Mouse (Mus musculus): ENCODE results near the gene Glipr1.

DNA sequence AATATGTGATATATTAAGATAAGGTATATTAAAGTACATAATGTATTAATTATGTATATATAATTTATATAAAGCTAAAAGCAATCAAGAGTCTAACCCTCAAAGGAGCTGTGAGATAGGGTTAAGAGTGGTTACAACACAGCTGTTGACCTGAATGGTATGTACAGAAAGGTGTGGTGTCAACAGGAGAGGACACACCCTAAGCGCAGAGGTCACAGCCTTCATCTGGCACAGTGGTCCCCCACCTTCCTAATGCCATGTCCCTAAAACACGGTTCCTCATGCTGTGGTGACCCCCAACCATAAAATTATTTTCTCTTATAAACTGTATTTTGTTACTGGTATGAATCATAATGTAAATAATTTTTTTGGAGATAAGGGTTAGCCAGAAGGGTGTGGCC lies 1.1 kb downstream of the Glipr1 start:
- TF ChIP-seq CTCF (IDR thresholded peaks at IDR 0.05; ENCODE audit: low read depth): no peak
- TF ChIP-seq EP300 (IDR thresholded peaks at IDR 0.05; ENCODE audit: low read depth): no peak

Data from liver, postnatal 0 days (tissue).